Mouse (Mus musculus): ENCODE data around the gene Trappc1.

- no peak for TF ChIP-seq CTCF (IDR thresholded peaks at IDR 0.05; ENCODE audit: low read depth, low read length)
- no peak for TF ChIP-seq EP300 (IDR thresholded peaks at IDR 0.05; ENCODE audit: insufficient read depth, low read depth, low read length)
Observed at GRCm38 (mm10) chr11:69372780-69373170, 49.0 kb downstream of the Trappc1 start.
